Mouse (Mus musculus) layer of hippocampus, adult 8-10 months (tissue): ENCODE results near the gene Tmem182. TPM values are rescaled to one million over a fixed set of nuclear protein-coding genes. Genes with fewer than 3 reads are reported as not detected.

Source experiments
- DNase-seq, 2 experiments: peaks; one replicate each; pipeline ENCODE4 v3.0.0; 2022; ENCODE audit warnings: low spot score in 2 of 2
- total RNA-seq, 4 experiments: library from RNA; stranded (reverse); gene quantifications; 2 replicates each; pipeline ENCODE4 v1.2.4; 2022

Gene Tmem182
- total RNA-seq: under 1 TPM in 3 of 4 experiments, not detected in 1; 0.13 to 0.23 (median 0.16) TPM

- DNase-seq: no peak
These were observed at the start of gene Tmem182 for GRCm38 (mm10) chr1:40805351-40805750. Gene Tmem182 (plus strand): TSS chr1:40805601.

- no peak for DNase-seq
These were observed 45.5 kb upstream of the Tmem182 start for GRCm38 (mm10) chr1:40759751-40760445.

DNA sequence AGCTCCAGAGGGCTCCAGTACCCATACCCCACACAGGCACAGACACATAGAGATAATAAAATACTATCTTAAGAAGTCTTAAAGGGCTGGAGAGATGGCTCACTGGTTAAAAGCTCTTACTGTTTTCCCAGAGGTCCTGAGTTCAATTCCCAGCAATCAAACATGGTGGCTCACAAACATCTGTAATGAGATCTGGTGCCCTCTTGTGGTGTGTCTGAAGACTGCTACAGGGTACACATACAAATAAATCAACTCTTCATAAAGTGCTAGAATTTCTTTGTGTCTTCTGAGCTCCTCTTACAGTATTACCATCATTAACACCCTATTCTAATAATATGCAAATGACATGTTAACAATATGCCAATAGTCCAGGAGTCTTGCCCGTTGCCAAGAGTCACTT, 41.4 kb upstream of the Tmem182 start:
- DNase-seq: no peak

- DNase-seq: no peak
These were observed 40.6 kb upstream of the Tmem182 start for GRCm38 (mm10) chr1:40764701-40765275.

DNA sequence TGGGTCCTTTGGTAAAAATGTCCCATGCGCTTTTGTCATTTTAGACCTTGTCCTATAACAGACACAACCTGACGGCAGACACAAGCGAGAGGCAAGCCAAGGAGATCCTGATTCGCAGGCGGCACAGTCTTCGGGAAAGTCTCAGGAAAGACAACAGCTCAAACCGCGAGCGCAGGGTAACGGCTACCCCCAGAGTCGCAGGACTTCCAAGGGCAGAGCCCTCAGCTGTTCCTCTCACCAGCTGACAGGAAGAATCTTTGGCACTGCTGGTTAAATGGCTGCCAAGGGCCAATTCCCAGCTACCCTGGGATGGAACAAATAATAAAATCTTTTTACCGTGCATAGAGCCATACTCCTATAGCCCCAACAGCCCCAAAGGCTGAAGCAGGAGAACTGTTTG, 39.9 kb upstream of the Tmem182 start:
- no peak for DNase-seq

DNA sequence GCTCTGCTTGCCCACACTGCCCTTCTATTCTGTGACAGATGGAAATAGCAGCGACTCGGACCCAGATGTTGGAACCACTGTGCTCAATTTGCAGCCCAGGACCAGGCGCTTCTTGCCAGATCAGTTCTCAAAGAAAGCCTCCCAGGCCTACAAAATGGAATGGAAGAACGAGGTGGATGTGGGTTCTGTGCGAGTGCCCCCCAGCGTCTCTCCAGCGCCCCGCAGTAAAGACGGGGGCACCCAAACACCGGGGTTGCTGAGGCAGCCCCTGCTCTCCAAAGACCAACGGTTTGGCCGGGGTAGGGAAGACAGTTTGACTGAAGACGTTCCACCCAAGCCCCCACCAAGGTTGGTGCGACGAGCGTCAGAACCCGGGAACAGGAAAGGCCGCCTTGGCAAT, 37.8 kb upstream of the Tmem182 start:
- no peak for DNase-seq

GRCm38 (mm10) chr1:40768606-40769005, 36.8 kb upstream of the Tmem182 start:
- DNase-seq: peak; percentile 15 to 54

- no peak for DNase-seq
These were observed 36.0 kb upstream of the Tmem182 start for GRCm38 (mm10) chr1:40769331-40769894.

DNA sequence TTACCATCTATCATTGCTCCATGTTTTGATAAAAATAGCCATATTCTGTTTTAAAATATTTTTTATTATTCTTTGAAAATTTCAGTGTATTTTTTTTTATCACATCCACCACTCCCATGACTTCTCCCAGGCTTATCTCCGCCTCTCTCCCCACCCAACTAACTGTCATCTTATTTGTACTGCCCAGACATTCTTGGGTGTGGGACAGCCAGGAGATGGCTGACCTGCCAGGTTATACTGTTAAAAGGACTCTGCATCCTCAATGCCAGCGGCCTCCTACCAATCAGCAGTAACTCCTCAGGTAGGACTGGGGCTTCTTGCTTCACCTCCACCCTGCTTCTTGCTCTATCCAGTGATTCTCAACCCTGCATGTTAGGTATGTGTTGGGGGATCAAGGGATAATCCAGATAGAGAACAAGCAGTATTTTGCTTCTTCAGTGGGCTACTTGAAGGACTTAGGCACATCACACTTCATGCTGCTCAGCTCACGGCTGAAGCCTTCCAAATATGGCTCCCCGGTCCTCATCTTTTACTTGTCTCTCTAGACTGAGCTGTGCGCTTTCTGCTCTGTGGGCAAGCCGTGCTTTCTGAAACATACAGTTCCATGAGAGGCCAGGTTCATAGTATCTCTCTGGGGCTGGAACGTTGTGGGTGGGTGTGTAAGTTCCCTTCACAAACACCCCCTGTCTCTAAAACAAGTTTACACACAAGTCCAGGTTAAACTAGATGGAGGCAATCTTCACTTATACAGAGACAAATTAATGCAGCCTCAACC, 34.0 kb upstream of the Tmem182 start:
- DNase-seq: no peak

DNA sequence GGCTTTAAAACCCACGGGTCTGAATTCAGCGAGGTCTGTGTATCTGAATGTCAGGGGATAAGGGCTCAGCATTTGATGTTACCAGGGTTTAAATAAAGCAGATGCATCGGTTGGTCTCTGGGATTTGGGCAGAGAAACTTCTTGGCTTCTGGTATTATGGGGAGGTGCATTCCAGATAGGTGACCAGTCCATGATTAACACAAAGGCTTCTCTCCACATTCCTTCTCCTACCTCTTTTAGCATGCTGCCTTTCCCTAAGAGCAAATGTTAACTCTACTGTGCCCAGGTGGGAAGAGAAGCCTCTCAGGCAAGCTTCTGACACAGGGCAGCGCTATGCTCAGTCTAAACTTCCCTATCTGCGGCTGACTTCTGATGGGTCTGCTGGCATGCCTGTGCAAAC, 32.2 kb upstream of the Tmem182 start:
- DNase-seq: no peak

GRCm38 (mm10) chr1:40774040-40774439, 31.4 kb upstream of the Tmem182 start:
- DNase-seq: no peak

- no peak for DNase-seq
These were observed 29.3 kb upstream of the Tmem182 start for GRCm38 (mm10) chr1:40776102-40776501.

DNA sequence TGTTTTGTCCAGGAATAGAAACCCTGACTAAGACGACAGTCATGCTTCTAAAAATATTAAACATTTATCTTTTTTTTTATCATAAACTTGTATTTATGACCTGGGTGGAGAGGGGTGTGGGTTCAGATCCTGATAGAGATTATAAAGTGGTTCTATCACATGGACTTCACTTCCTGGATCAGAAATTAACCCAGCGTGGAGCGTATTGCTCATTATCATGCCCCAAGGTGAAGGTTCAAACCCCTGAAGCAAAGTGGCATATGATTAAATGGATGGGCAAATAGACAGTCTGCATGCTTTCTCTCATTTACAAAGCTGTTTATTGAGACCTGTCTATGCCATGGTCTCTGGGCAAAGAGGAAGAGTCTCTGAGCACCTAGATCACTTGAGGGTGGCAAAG, 28.6 kb upstream of the Tmem182 start:
- no peak for DNase-seq

GRCm38 (mm10) chr1:40783450-40783849, 22.0 kb upstream of the Tmem182 start:
- DNase-seq: no peak

DNA sequence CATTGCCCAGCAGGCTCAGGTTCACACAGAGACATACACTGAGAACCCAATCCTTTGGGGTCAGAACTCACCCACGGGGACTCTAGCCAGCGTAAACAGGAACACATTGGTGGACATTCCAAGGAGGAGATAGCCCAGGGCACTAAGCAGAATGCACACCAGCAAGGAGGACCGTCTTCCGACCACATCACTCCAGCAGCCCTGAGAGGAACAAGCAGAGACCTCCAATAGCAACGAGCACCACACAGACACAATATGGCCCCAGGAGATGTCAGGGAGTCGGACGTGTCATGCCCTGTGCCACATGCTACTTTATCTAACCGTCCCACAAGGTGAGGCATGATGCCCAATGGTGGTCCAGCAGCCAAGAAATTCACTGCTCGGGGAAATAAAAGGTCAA, 21.1 kb upstream of the Tmem182 start:
- no peak for DNase-seq

- DNase-seq: no peak
These were observed 19.4 kb upstream of the Tmem182 start for GRCm38 (mm10) chr1:40785876-40786445.

DNA sequence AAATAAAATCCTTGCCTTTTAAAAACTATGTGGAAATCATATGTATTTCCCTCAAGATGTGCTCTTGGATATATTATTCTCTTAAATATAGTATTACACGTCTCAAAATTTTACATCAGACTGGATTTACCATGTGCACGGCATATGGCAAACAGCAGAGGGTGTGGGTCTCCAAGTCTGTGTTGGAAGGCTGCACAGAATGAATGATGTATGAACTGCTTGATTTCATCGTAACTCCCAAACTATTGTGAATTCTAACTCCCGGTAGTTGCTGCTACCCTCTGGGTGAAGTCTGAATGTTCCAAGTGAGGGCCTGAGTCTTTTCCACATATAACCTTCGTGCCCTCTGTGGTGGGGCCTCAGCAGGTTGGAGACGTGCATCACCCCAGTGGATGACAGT, 16.4 kb upstream of the Tmem182 start:
- no peak for DNase-seq

- no peak for DNase-seq
These were observed 15.7 kb upstream of the Tmem182 start for GRCm38 (mm10) chr1:40789666-40790233.

DNA sequence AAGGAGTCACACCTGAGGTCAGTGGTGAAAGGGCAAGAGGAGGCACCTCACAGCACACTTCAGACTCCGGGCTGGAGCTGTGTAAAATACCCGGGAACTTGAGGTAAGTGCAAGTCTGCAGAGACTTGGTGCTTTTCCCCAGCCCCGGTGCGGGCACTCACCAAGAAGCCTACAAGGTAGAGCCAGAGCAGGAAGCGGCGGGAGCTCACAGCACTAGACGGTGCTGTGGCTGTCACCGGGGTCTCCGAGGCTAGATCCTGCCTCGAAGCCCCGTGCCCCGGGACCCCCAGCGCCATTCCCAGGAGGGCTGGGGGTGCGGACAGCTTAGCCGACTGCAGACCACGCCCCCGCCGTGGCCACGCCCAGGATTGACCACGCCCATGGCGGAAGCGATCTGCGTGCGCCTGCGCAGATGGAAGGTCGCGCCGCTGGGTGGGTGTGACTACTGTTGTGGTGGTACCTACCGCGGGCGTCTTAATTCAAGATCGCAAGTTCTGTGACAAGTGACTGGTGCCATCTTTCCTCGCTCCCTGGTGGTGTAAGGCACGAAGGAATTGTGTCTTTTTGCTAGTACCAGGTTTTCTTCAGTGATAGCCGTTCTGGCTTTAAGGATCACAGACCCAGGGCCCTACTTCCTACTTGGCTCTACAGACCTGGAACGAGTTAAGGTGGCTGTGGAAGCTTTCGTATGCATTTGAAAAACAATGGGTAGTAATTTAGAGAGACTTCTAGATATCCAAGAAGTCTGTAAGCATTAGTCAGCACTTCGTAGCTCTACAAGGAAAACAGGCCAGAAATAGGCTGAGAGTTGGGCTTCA, 14.9 kb upstream of the Tmem182 start, which contains the start of gene Mfsd9:
TSS of gene Mfsd9 (minus strand) at position 364 of the 818 bp plus-strand sequence.
- peak; percentile 82 to 90 for DNase-seq

GRCm38 (mm10) chr1:40795508-40795907, 9.9 kb upstream of the Tmem182 start:
- DNase-seq: no peak
